Mouse (Mus musculus): Measurements from ENCODE around the gene Calu.

DNA sequence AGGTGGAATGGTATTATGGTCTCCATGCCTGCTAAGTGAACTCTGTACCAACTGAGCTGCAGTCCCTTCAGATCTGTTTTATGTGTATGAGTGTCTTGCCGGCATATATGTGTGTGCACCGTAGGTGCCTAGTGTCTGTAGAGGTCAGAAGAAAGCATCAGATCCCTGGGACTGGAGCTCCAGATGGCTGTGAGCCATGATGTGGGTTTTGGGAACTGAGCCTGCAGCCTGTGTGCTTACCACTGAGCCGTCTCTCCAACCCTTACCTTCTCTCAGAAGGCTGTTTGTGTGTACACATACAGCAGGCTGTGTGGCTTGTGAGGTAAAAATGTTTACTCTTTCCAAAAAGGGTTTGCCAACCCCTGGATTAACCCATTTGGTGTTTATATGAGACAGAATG, 11.5 kb downstream of the Calu start:
- no peak for TF ChIP-seq CHD2 (IDR thresholded peaks at IDR 0.05; ENCODE audit: low read length)
- TF ChIP-seq TCF12 (IDR thresholded peaks at IDR 0.05; ENCODE audit: low read depth, low read length) = no peak
- no peak for TF ChIP-seq GATA1 (IDR thresholded peaks at IDR 0.05; ENCODE audit: low read depth, low read length)
- TF ChIP-seq TBP (IDR thresholded peaks at IDR 0.05; ENCODE audit: low read depth, low read length) = no peak
- no peak for TF ChIP-seq SIN3A (IDR thresholded peaks at IDR 0.05; ENCODE audit: low read length)
- no peak for TF ChIP-seq POLR2A (IDR thresholded peaks at IDR 0.05; ENCODE audit: control insufficient read depth in 1 of 2, insufficient read depth in 1 of 2, low read depth in 1 of 2, low read length in 2 of 2, poor library complexity in 1 of 2)
- no peak for TF ChIP-seq SMC3 (IDR thresholded peaks at IDR 0.05; ENCODE audit: low read depth, low read length)
- TF ChIP-seq CTCF (IDR thresholded peaks at IDR 0.05 in 2 of 3, conservative IDR thresholded peaks at IDR 0.05 in 1 of 3; ENCODE audit: control insufficient read depth in 1 of 3, insufficient read depth in 1 of 3, low read depth in 2 of 3, low read length in 3 of 3, poor library complexity in 1 of 3, severe bottlenecking in 1 of 3) = no peak
- no peak for TF ChIP-seq BHLHE40 (IDR thresholded peaks at IDR 0.05; ENCODE audit: borderline replicate concordance, low read depth, low read length)
- TF ChIP-seq ETS1 (IDR thresholded peaks at IDR 0.05; ENCODE audit: low read depth, low read length) = no peak

All from MEL (cell line).